Mouse (Mus musculus) embryonic facial prominence, embryonic 15.5 days (tissue): ENCODE results near the gene Baiap2l1. TPM values are rescaled to one million over a fixed set of nuclear protein-coding genes. Genes with fewer than 3 reads are reported as not detected.
A peak's percentile ranks its signal among the peaks of the same experiment; 100 is the strongest.
"Not testable (repeated sequence)": the region's sequence is repeated elsewhere in the genome, so short reads cannot be mapped to it uniquely, and the experiment has no call there.

Experiments
- ATAC-seq: fragments of 200-750 bp; cut with Nextera tagmentation; 2 replicates; pipeline ENCODE4 v1.8.0; 2017; ENCODE audit warnings: low read depth, moderate TSS enrichment; ENCODE audit not compliant: insufficient number of reproducible peaks, low FRiP score, low TSS enrichment
- H3K27ac ChIP-seq: fragments of 300-500 bp; sonication (generic); replicated peaks from 2 replicates; pipeline ENCODE4 v1.5.1; 2015; ENCODE audit warnings: mild to moderate bottlenecking, inconsistent platforms
- H3K27me3 ChIP-seq: fragments of 300-500 bp; sonication (generic); 2 replicates; pipeline ENCODE4 v1.6.1; 2015; ENCODE audit warnings: inconsistent platforms
- H3K36me3 ChIP-seq: fragments of 300-500 bp; sonication (generic); 2 replicates; pipeline ENCODE4 v1.6.1; 2015; ENCODE audit warnings: mild to moderate bottlenecking, inconsistent platforms
- H3K4me1 ChIP-seq: fragments of 300-500 bp; sonication (generic); 2 replicates; pipeline ENCODE4 v1.6.1; 2015; ENCODE audit warnings: inconsistent platforms
- H3K4me2 ChIP-seq: fragments of 300-500 bp; sonication (generic); replicated peaks from 2 replicates; pipeline ENCODE4 v1.6.1; 2015; ENCODE audit warnings: mild to moderate bottlenecking, inconsistent platforms
- H3K4me3 ChIP-seq: fragments of 300-500 bp; sonication (generic); replicated peaks from 2 replicates; pipeline ENCODE4 v1.5.1; 2015; ENCODE audit warnings: mild to moderate bottlenecking, inconsistent platforms
- H3K9ac ChIP-seq: fragments of 300-500 bp; sonication (generic); 2 replicates; pipeline ENCODE4 v1.6.1; 2015; ENCODE audit warnings: inconsistent platforms
- H3K9me3 ChIP-seq: fragments of 300-500 bp; sonication (generic); replicated peaks from 2 replicates; pipeline ENCODE4 v1.6.1; 2016; ENCODE audit warnings: inconsistent platforms
- WGBS: fragments of 180-500 bp; shearing (Covaris S2); methylation state at CpG from one replicate; pipeline ENCODE4 v1.1.7; 2015; 5-methylcytosine and 5-hydroxymethylcytosine counted together
- polyA plus RNA-seq: library from polyadenylated mRNA; unstranded; fragments of >200 nt; fragmentation: Nextera tagmentation; extraction: Ambion mirVana; gene quantifications from 2 replicates; pipeline ENCODE4 v1.2.1, GENCODE M21; 2015

Gene Baiap2l1
- polyA plus RNA-seq, 1 experiment from 2014 or later, result 11.7 TPM

DNA sequence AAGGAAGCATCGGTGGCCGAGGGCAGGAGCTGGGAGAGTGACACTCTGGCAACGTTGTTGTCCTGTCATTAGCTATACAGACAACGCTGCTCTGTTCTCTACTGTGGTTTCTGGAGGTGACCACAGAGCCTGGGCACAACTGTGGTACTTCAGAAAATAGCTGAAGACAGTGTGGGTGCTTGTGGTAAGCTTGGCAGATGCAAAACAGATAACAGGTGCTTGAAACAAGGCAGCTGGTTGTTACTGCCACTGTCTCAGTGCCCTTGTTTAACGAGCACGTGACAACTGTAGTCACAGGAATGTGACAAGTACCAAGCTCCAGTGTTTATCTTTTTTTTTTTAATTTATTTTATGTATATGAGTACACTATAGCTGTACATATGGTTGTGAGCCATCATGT lies 13.3 kb downstream of the Baiap2l1 start:
- no peak for ATAC-seq
- Histone ChIP-seq H3K27me3 (no peaks in the 10 kb centered on the region), H3K4me3 (no peak overlapping the region), H3K27ac (no peak overlapping the region), H3K4me2 (no peak overlapping the region), H3K4me1 (no peaks in the 10 kb centered on the region), H3K36me3 (no peaks in the 10 kb centered on the region), H3K9ac (no peak overlapping the region), H3K9me3 (no peaks in the 10 kb centered on the region)
- 70% methylated on average over 6 of the region's 6 CpGs for WGBS

DNA sequence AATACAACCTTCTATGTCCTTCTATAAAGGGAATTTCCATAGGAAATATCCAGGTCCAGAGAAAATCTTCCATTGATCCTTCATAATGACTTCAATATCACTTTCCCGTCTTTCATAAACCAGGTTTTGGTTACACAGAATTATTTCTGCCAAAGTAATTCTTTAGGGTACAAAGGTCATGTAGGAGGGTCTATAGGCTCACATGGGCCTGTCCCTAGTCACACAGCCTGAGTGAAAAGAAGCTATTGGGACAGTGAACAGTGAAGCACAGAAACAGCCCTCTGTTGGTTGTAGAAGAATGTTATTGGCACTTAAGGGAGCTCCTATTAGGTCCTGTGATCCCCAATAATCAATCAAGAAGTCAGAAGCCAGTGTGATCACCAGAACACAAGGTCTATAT lies 16.8 kb downstream of the Baiap2l1 start:
- H3K27me3 ChIP-seq, result no peaks in the 10 kb centered on the region
- ATAC-seq, result no peak
- no peak overlapping the region for H3K4me2 ChIP-seq
- H3K36me3 ChIP-seq, result no peaks in the 10 kb centered on the region
- H3K4me1 ChIP-seq, result no peaks in the 10 kb centered on the region
- no peaks in the 10 kb centered on the region for H3K9me3 ChIP-seq
- no peak overlapping the region for H3K9ac ChIP-seq
- no peak overlapping the region for H3K4me3 ChIP-seq
- 63% methylated on average over 1 of the region's 1 CpGs for WGBS
- no peak overlapping the region for H3K27ac ChIP-seq

DNA sequence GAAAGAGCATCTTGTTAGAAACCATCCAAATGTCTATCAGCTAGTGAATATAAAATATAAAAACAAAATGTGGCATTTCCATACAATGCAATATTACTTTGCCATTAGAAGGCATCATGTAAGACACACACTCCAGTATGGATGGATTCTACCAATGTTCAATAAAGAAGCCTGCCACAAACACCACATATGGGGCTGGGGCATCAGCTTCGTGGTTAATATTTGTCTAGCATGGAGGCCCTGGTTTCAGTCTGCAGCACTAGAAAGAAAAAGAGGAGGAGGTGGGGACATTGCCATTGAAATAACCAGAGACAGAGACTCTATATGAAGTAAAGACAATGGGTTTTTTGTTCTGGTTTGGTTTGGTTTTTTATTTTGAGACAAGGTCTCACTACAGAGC lies 19.1 kb downstream of the Baiap2l1 start:
- no peaks in the 10 kb centered on the region for H3K36me3 ChIP-seq
- no peak for ATAC-seq
- H3K27me3 ChIP-seq, result no peaks in the 10 kb centered on the region
- no peak overlapping the region for H3K27ac ChIP-seq
- no peaks in the 10 kb centered on the region for H3K9me3 ChIP-seq
- H3K4me1 ChIP-seq, result no peaks in the 10 kb centered on the region
- no peak overlapping the region for H3K4me2 ChIP-seq
- no peak overlapping the region for H3K9ac ChIP-seq
- WGBS, result 51% methylated on average over 1 of the region's 1 CpGs
- H3K4me3 ChIP-seq, result no peak overlapping the region

- H3K4me3 ChIP-seq, H3K27ac ChIP-seq, ATAC-seq, H3K4me2 ChIP-seq, H3K36me3 ChIP-seq, H3K4me1 ChIP-seq, H3K27me3 ChIP-seq, H3K9ac ChIP-seq, H3K9me3 ChIP-seq: not testable (repeated sequence)
- WGBS, result 69% methylated on average over 6 of the region's 6 CpGs
Observed at GRCm38 (mm10) chr5:144335357-144335756, 22.6 kb downstream of the Baiap2l1 start.

GRCm38 (mm10) chr5:144334010-144334409 lies 23.9 kb downstream of the Baiap2l1 start:
- Histone ChIP-seq H3K4me2 (no peak overlapping the region), H3K36me3 (no peaks in the 10 kb centered on the region), H3K27me3 (no peaks in the 10 kb centered on the region), H3K4me3 (no peak overlapping the region), H3K9ac (no peak overlapping the region), H3K9me3 (no peaks in the 10 kb centered on the region), H3K27ac (no peak overlapping the region), H3K4me1 (no peaks in the 10 kb centered on the region)
- WGBS, result 70% methylated on average over 11 of the region's 11 CpGs
- ATAC-seq, result no peak

- Histone ChIP-seq H3K27me3 (no peaks in the 10 kb centered on the region), H3K9ac (no peak overlapping the region), H3K4me2 (no peak overlapping the region), H3K4me3 (no peak overlapping the region), H3K27ac (no peak overlapping the region), H3K4me1 (peaks cover 6% of the 10 kb centered on the region), H3K36me3 (no peaks in the 10 kb centered on the region), H3K9me3 (no peaks in the 10 kb centered on the region)
- ATAC-seq, result no peak
- 87% methylated on average over 3 of the region's 3 CpGs for WGBS
Observed at GRCm38 (mm10) chr5:144322717-144323116, 35.2 kb downstream of the Baiap2l1 start.

DNA sequence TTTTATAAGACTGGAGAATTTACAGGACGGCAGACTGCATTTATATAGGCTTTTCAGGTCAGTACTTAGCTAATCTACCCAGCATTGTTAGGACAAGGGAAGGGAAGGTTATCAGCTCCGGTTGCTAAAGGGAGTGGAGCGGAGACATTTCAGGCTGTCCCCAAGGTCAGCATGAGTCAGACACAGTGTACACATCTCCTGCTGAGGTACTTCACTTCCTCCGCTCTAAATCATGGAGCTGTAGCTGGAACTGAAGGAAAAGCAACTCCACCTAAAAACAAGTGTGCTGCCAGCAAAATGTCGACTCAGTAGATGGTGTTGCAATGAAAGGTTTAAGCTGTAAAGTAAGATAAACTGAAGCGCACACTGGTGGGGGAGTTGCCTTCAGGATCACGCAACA lies 36.2 kb downstream of the Baiap2l1 start:
- Histone ChIP-seq H3K27me3 (no peaks in the 10 kb centered on the region), H3K4me1 (peaks cover 6% of the 10 kb centered on the region), H3K4me3 (no peak overlapping the region), H3K27ac (no peak overlapping the region), H3K4me2 (no peak overlapping the region), H3K36me3 (no peaks in the 10 kb centered on the region), H3K9me3 (no peaks in the 10 kb centered on the region), H3K9ac (no peak overlapping the region)
- 67% methylated on average over 7 of the region's 7 CpGs for WGBS
- ATAC-seq, result no peak

- WGBS, result 33% methylated on average over 6 of the region's 6 CpGs
- no peak overlapping the region for H3K9ac ChIP-seq
- peaks cover 11% of the 10 kb centered on the region for H3K4me1 ChIP-seq
- peak overlapping the region; percentile 55 for H3K27ac ChIP-seq
- peak; percentile 73; the same call in 1 of the 2 replicates for ATAC-seq
- H3K4me2 ChIP-seq, result no peak overlapping the region
- H3K9me3 ChIP-seq, result no peaks in the 10 kb centered on the region
- no peaks in the 10 kb centered on the region for H3K36me3 ChIP-seq
- no peak overlapping the region for H3K4me3 ChIP-seq
- H3K27me3 ChIP-seq, result no peaks in the 10 kb centered on the region
Observed at GRCm38 (mm10) chr5:144318286-144318685, 39.6 kb downstream of the Baiap2l1 start.

DNA sequence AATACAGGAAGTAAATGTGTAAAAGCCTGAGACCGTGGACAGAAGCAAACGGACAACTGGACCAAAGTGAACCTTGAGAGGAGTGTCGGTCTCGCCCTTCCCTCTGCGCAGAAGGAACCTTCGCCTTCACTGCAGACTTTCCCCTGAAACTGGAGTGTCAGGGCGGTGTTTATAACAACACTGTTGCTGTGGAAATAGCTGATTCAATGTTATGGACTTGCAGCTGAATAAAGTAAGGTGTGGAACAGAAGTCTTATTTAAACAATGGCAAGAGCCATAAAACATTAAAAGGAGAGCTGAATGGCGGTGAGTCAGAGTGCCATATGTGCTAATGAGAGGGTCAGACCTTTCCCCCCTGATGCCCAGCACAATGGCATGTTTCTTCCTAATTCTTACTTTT lies 40.5 kb downstream of the Baiap2l1 start:
- 88% methylated on average over 8 of the region's 8 CpGs for WGBS

DNA sequence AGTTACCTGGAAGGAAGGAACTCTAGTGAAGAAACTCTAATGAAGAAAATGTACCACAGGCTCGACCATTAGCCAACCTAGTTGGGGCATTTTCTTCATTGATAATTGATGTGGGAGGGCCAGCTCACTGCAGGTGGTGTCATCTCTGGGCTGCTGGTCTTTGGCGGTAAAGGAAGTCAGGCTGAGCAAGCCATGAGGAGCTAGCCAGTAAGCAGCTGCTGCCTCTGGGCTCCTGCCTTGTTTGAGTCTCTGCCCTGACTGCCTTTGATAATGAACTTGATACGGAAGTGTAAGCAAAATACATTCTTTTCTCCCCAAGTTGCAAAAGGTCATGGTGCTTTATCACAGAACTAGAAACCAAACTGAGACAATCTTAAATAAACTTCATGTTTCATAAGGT lies 41.5 kb downstream of the Baiap2l1 start:
- Histone ChIP-seq H3K27ac (no peak overlapping the region), H3K4me3 (no peak overlapping the region), H3K9ac (no peak overlapping the region), H3K36me3 (no peaks in the 10 kb centered on the region), H3K27me3 (no peaks in the 10 kb centered on the region), H3K4me2 (no peak overlapping the region), H3K4me1 (peaks cover 12% of the 10 kb centered on the region), H3K9me3 (no peaks in the 10 kb centered on the region)
- ATAC-seq, result no peak
- 78% methylated on average over 3 of the region's 3 CpGs for WGBS

More for the DNA sequence above, 40.5 kb downstream of the Baiap2l1 start:
- ATAC-seq, result no peak
- Histone ChIP-seq H3K4me3 (no peak overlapping the region), H3K27ac (peak overlapping the region; percentile 55; the same call in 1 of the 2 replicates), H3K9me3 (no peaks in the 10 kb centered on the region), H3K36me3 (no peaks in the 10 kb centered on the region), H3K9ac (no peak overlapping the region), H3K27me3 (no peaks in the 10 kb centered on the region), H3K4me1 (peaks cover 12% of the 10 kb centered on the region), H3K4me2 (no peak overlapping the region)

DNA sequence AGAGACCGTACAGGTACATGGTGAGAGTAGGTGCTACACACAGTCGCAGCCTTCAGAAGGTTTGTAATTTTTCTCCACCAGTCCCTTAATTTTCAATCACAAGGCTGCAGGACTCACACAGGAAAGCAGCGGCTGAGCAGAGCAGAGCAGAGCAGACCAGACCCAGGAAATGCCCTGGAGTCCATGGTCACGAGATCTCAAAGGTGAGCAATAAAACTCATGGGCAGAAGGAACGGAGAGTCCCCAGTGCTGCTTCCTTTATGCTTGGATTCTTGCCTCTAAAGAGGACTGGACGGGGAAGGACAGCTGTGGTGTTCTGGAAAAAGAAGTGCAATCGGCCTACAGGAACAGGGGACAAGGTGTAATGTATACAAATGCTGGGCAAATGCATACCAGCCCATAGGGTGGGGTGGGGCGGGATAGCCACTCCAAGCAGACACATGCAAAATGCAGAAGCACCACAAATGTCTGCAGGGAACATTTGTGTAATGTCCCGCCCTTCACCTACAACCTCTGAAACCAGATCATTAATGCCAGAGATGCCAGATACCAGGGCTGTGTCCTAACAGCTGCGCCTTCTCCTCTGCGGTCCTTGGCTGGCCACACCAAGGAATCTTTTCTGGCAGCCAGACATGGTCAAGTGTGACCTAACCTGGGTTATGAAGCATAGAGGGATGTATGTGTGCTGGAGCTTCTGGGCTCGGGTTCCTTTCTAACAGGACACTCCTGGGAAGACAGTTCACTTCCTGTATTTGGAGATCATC lies 43.0 kb downstream of the Baiap2l1 start:
- Histone ChIP-seq H3K4me2 (no peak overlapping the region), H3K9me3 (no peaks in the 10 kb centered on the region), H3K4me3 (no peak overlapping the region), H3K4me1 (peaks cover 12% of the 10 kb centered on the region), H3K27me3 (no peaks in the 10 kb centered on the region), H3K36me3 (no peaks in the 10 kb centered on the region), H3K27ac (no peak overlapping the region), H3K9ac (no peak overlapping the region)
- ATAC-seq, result peak; percentile 54; the same call in 1 of the 2 replicates
- 80% methylated on average over 12 of the region's 12 CpGs for WGBS

GRCm38 (mm10) chr5:144313335-144313734 lies 44.6 kb downstream of the Baiap2l1 start:
- H3K9ac ChIP-seq, result no peak overlapping the region
- H3K27ac ChIP-seq, result no peak overlapping the region
- no peak for ATAC-seq
- no peaks in the 10 kb centered on the region for H3K36me3 ChIP-seq
- 10% methylated on average over 5 of the region's 5 CpGs for WGBS
- no peak overlapping the region for H3K4me3 ChIP-seq
- no peaks in the 10 kb centered on the region for H3K27me3 ChIP-seq
- no peak overlapping the region for H3K4me2 ChIP-seq
- no peaks in the 10 kb centered on the region for H3K9me3 ChIP-seq
- H3K4me1 ChIP-seq, result 0 out of 2 replicates have a peak, but pooled peaks cover 8% of the 10 kb centered on the region
